Mouse (Mus musculus) forebrain, embryonic 16.5 days (tissue): ENCODE data around the gene Mast4. TPM values are rescaled to one million over a fixed set of nuclear protein-coding genes. Genes with fewer than 3 reads are reported as not detected.

Experiments used
- ATAC-seq: fragments of 200-750 bp; cut with Nextera tagmentation; 2 replicates; pipeline ENCODE4 v1.8.0; 2017; ENCODE audit warnings: mild to moderate bottlenecking, moderate library complexity
- H3K27ac ChIP-seq: fragments of 300-500 bp; sonication (generic); 2 replicates; pipeline ENCODE4 v1.5.1; 2014; ENCODE audit warnings: low read length, control low read depth
- H3K27me3 ChIP-seq: fragments of 300-500 bp; sonication (generic); replicated peaks from 2 replicates; pipeline ENCODE4 v1.6.1; 2014; ENCODE audit warnings: low read length; ENCODE audit not compliant: control insufficient read depth, insufficient read depth
- H3K36me3 ChIP-seq: fragments of 300-500 bp; sonication (generic); 2 replicates; pipeline ENCODE4 v1.6.1; 2014; ENCODE audit not compliant: control insufficient read depth, insufficient read depth
- H3K4me1 ChIP-seq: fragments of 300-500 bp; sonication (generic); replicated peaks from 2 replicates; pipeline ENCODE4 v1.6.1; 2014; ENCODE audit warnings: low read length; ENCODE audit not compliant: control insufficient read depth, insufficient read depth
- H3K4me2 ChIP-seq: fragments of 300-500 bp; sonication (generic); 2 replicates; pipeline ENCODE4 v1.6.1; 2014; ENCODE audit warnings: mild to moderate bottlenecking, low read length, control low read depth
- H3K4me3 ChIP-seq: fragments of 300-500 bp; sonication (generic); replicated peaks from 2 replicates; pipeline ENCODE4 v1.5.1; 2014; ENCODE audit warnings: mild to moderate bottlenecking, low read length, control low read depth
- H3K9ac ChIP-seq: fragments of 300-500 bp; sonication (generic); replicated peaks from 2 replicates; pipeline ENCODE4 v1.6.1; 2014; ENCODE audit warnings: low read depth, low read length, control low read depth
- H3K9me3 ChIP-seq: fragments of 300-500 bp; sonication (generic); 2 replicates; pipeline ENCODE4 v1.6.1; 2016; ENCODE audit warnings: low read length; ENCODE audit not compliant: control insufficient read depth
- WGBS: fragments of 180-500 bp; shearing (Covaris S2); extraction: QIAGEN DNeasy Blood & Tissue Kit; methylation state at CpG from one replicate; pipeline ENCODE4 v1.1.7; 2014; 5-methylcytosine and 5-hydroxymethylcytosine counted together
- polyA plus RNA-seq: library from polyadenylated mRNA; unstranded; fragments of >200 nt; fragmentation: Nextera tagmentation; extraction: Ambion mirVana; gene quantifications from 2 replicates; pipeline ENCODE4 v1.2.1, GENCODE M21; 2015

Gene Mast4
- polyA plus RNA-seq, 1 experiment from 2014 or later = 15.7 TPM

DNA sequence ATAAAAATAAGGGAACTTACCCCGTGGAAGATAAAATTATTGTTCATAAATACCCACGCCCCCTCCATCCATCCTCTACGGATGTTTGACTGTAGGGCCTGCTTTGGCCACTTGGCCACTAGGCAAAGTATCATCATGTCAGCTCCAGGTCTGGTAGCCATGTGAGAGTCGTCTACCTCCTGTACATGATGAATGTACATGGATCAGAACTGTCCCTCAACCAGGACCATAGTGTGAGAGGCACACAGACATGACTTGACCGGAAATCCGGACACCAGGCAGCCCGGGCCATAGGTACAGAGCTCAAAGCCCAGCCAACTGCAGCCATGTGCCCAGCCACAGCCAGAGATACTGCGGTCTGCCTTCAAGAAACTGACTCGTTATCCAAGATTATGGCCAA is 210.6 kb downstream of the Mast4 start:
- Histone ChIP-seq H3K9me3 (no peaks in the 10 kb centered on the region), H3K36me3 (no peaks in the 10 kb centered on the region)
- WGBS = 92% methylated on average over 9 of the region's 9 CpGs

DNA sequence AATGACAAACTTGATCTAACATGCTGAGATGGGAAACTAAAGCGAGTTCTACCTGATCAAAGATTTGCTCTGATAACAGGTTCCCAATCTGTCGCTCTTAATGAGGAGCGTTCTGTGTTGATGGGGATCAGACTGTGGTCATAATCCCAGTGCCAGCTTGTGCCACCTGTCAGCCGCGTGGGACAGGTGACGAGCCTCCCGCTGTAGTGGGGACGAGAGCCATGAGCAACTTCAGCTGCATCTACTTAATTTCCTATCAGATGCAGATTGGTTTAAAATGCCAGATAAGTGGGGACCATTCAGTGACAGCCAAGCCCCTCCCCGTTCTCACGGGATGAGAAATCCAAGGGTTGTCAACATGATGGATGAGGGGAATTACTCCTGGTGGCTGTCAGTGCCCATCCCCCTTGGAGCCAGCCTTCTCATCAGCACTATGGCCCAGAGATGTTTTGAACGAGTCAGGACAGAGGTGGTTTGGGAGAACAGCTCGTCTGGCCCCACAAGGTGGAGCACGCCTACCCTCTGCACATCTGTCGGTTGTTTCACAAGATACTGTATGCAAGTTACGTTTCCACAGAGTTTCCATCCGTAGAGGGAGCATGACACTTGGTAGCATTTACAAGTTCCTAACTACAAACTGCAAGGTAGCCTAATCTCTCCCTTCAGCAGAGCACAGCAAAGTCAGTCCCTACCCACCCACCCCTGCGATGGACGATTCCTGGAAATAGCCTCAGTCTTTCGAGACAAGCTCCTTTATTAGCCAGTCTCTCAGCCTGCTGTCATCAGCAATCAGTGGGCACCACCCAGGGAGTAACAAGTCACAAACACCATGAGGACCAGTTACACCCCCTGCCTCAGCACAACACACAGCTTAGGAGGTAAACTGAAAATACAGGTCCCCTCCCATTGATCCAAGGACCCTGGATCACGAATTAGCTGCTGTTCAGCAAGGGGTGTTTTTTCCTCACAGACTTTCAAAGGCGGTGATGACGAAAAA is 212.2 kb downstream of the Mast4 start:
- ATAC-seq = peak; percentile 19; the same call in 1 of the 2 replicates
- Histone ChIP-seq H3K27me3 (peaks cover 4% of the 10 kb centered on the region; the same call in 1 of the 2 replicates), H3K27ac (no peak overlapping the region), H3K4me2 (no peak overlapping the region), H3K9ac (no peak overlapping the region), H3K4me1 (0 out of 2 replicates have a peak, but pooled peaks cover 7% of the 10 kb centered on the region), H3K36me3 (no peaks in the 10 kb centered on the region), H3K4me3 (no peak overlapping the region), H3K9me3 (no peaks in the 10 kb centered on the region)
- WGBS = 56% methylated on average over 22 of the region's 22 CpGs

More for the DNA sequence above, 210.6 kb downstream of the Mast4 start:
- no peak overlapping the region for H3K4me2 ChIP-seq
- peaks cover 4% of the 10 kb centered on the region; the same call in 1 of the 2 replicates for H3K27me3 ChIP-seq
- no peak for ATAC-seq
- 0 out of 2 replicates have a peak, but pooled peaks cover 7% of the 10 kb centered on the region for H3K4me1 ChIP-seq
- H3K4me3 ChIP-seq = no peak overlapping the region
- H3K9ac ChIP-seq = no peak overlapping the region
- no peak overlapping the region for H3K27ac ChIP-seq

- 0 out of 2 replicates have a peak overlapping the region, but pooled peaks have one; percentile 4 for H3K4me3 ChIP-seq
- H3K9ac ChIP-seq = peak overlapping the region; percentile 41; the same call in 1 of the 2 replicates
- no peaks in the 10 kb centered on the region for H3K36me3 ChIP-seq
- H3K27ac ChIP-seq = no peak overlapping the region
- H3K4me1 ChIP-seq = 0 out of 2 replicates have a peak, but pooled peaks cover 4% of the 10 kb centered on the region
- WGBS = 5% methylated on average over 7 of the region's 7 CpGs
- H3K4me2 ChIP-seq = peak overlapping the region; percentile 41
- H3K27me3 ChIP-seq = peaks cover 4% of the 10 kb centered on the region; the same call in 1 of the 2 replicates
- no peaks in the 10 kb centered on the region for H3K9me3 ChIP-seq
- ATAC-seq = peak; percentile 91
These were observed 213.6 kb downstream of the Mast4 start for GRCm38 (mm10) chr13:103120669-103121131.

- H3K4me1 ChIP-seq = 0 out of 2 replicates have a peak, but pooled peaks cover 4% of the 10 kb centered on the region
- H3K4me2 ChIP-seq = no peak overlapping the region
- no peak overlapping the region for H3K4me3 ChIP-seq
- no peak overlapping the region for H3K27ac ChIP-seq
- no peak for ATAC-seq
- 90% methylated on average over 9 of the region's 9 CpGs for WGBS
- H3K9me3 ChIP-seq = no peaks in the 10 kb centered on the region
- H3K9ac ChIP-seq = no peak overlapping the region
- no peaks in the 10 kb centered on the region for H3K36me3 ChIP-seq
- H3K27me3 ChIP-seq = peaks cover 4% of the 10 kb centered on the region; the same call in 1 of the 2 replicates
These were observed 214.6 kb downstream of the Mast4 start for GRCm38 (mm10) chr13:103119728-103120127.

- Histone ChIP-seq H3K27ac (no peak overlapping the region), H3K4me1 (peaks cover 7% of the 10 kb centered on the region; the same call in 1 of the 2 replicates)
- WGBS = 85% methylated on average over 4 of the region's 4 CpGs
These were observed 219.2 kb downstream of the Mast4 start for GRCm38 (mm10) chr13:103115116-103115515.

GRCm38 (mm10) chr13:103114274-103114673 is 220.0 kb downstream of the Mast4 start:
- Histone ChIP-seq H3K27me3 (0 out of 2 replicates have a peak, but pooled peaks cover 2% of the 10 kb centered on the region), H3K36me3 (no peaks in the 10 kb centered on the region), H3K9ac (no peak overlapping the region), H3K27ac (no peak overlapping the region), H3K9me3 (no peaks in the 10 kb centered on the region), H3K4me1 (peaks cover 7% of the 10 kb centered on the region; the same call in 1 of the 2 replicates), H3K4me3 (no peak overlapping the region), H3K4me2 (no peak overlapping the region)
- ATAC-seq = peak; percentile 85
- 21% methylated on average over 5 of the region's 5 CpGs for WGBS

More at GRCm38 (mm10) chr13:103115116-103115515, 219.2 kb downstream of the Mast4 start:
- Histone ChIP-seq H3K9ac (no peak overlapping the region), H3K27me3 (0 out of 2 replicates have a peak, but pooled peaks cover 2% of the 10 kb centered on the region), H3K9me3 (no peaks in the 10 kb centered on the region), H3K36me3 (no peaks in the 10 kb centered on the region), H3K4me3 (no peak overlapping the region), H3K4me2 (no peak overlapping the region)
- no peak for ATAC-seq

DNA sequence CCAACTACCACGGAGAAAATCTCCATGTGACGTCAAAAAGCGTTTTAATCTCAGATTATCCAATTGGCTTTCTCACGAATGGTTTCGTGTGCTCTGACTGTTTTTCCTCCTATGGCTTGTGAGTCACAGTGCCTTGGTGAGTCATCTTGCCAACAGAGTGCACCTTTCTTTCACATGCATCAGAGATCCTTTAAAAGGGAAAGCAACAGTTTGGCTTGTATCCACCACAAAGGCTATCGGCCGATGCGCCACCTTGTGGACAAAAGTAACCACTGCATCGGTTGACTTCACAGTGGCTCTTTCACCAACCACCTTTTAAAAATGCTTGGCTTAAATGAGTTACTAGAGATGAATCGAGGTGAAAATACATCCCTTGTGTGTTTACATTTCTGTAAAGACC is 224.4 kb downstream of the Mast4 start:
- Histone ChIP-seq H3K4me2 (peak overlapping the region; percentile 22; the same call in 1 of the 2 replicates), H3K9me3 (no peaks in the 10 kb centered on the region), H3K4me1 (peaks cover 7% of the 10 kb centered on the region; the same call in 1 of the 2 replicates), H3K27me3 (0 out of 2 replicates have a peak, but pooled peaks cover 2% of the 10 kb centered on the region), H3K27ac (no peak overlapping the region), H3K9ac (no peak overlapping the region), H3K36me3 (no peaks in the 10 kb centered on the region), H3K4me3 (no peak overlapping the region)
- no peak; the same call in 1 of the 2 replicates for ATAC-seq
- WGBS = 26% methylated on average over 10 of the region's 10 CpGs

DNA sequence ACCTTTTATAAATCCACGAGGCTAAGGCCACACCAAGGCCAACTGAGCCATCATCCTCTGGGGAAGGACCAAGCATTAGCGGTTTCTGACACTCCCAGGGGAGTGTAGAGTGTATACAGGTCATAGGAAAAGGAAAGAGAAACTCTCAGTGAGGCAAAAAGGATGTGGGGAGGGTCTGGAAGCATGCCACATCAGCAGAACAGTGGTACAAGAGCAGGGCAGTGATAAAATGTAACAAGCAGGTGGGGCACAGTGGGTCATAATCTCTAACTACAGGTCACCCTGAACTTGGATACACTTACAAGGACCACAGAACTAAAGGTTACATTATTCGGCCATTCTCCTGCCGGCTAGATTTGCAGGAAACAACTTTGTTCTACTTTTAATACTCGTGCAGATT is 226.9 kb downstream of the Mast4 start:
- Histone ChIP-seq H3K9me3 (no peaks in the 10 kb centered on the region), H3K27ac (no peak overlapping the region), H3K36me3 (no peaks in the 10 kb centered on the region), H3K9ac (no peak overlapping the region), H3K4me2 (no peak overlapping the region), H3K27me3 (0 out of 2 replicates have a peak, but pooled peaks cover 2% of the 10 kb centered on the region), H3K4me1 (no peaks in the 10 kb centered on the region), H3K4me3 (no peak overlapping the region)
- ATAC-seq = no peak
- WGBS = 86% methylated on average over 5 of the region's 5 CpGs

DNA sequence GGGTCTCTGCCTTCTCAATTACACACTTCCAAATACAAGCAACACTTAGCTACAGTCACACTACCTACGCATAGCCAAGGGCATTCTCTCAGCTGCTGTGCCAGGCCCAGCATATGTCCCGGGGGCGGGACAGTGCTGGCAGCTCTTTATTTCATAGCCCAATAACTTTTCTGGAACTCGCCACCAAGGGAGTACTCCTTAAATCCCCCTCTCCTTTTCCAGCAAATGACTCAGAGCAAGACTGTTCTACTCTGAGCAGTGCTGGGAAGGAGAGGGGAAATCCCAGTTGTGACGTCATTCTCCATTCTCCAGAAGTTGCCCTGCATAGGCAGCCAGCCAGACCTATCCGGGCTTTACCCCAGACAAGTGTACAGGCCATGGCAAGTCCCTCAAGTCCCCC is 231.7 kb downstream of the Mast4 start:
- 76% methylated on average over 6 of the region's 6 CpGs for WGBS
- no peak overlapping the region for H3K4me2 ChIP-seq
- H3K9me3 ChIP-seq = no peaks in the 10 kb centered on the region
- H3K9ac ChIP-seq = no peak overlapping the region
- no peak overlapping the region for H3K4me3 ChIP-seq
- H3K27ac ChIP-seq = no peak overlapping the region
- no peak for ATAC-seq
- H3K4me1 ChIP-seq = no peaks in the 10 kb centered on the region
- no peaks in the 10 kb centered on the region for H3K27me3 ChIP-seq
- H3K36me3 ChIP-seq = no peaks in the 10 kb centered on the region
